Mouse (Mus musculus) midbrain, embryonic 15.5 days (tissue): ENCODE measurements around the gene Epb41l1. TPM values are rescaled to one million over a fixed set of nuclear protein-coding genes. Genes with fewer than 3 reads are reported as not detected.
A peak's percentile ranks its signal among the peaks of the same experiment; 100 is the strongest.
"Not testable (repeated sequence)": the region's sequence is repeated elsewhere in the genome, so short reads cannot be mapped to it uniquely, and the experiment has no call there.

Experiments
- ATAC-seq: fragments of 200-750 bp; cut with Nextera tagmentation; replicated peaks from 2 replicates; pipeline ENCODE4 v1.8.0; 2017; ENCODE audit warnings: moderate TSS enrichment
- H3K27ac ChIP-seq: fragments of 300-500 bp; sonication (generic); 2 replicates; pipeline ENCODE4 v1.5.1; 2015; ENCODE audit warnings: mild to moderate bottlenecking, inconsistent platforms
- H3K27me3 ChIP-seq: fragments of 300-500 bp; sonication (generic); replicated peaks from 2 replicates; pipeline ENCODE4 v1.6.1; 2015; ENCODE audit warnings: inconsistent platforms
- H3K36me3 ChIP-seq: fragments of 300-500 bp; sonication (generic); replicated peaks from 2 replicates; pipeline ENCODE4 v1.6.1; 2015; ENCODE audit warnings: inconsistent platforms
- H3K4me1 ChIP-seq: fragments of 300-500 bp; sonication (generic); 2 replicates; pipeline ENCODE4 v1.6.1; 2015; ENCODE audit warnings: inconsistent platforms
- H3K4me2 ChIP-seq: fragments of 300-500 bp; sonication (generic); 2 replicates; pipeline ENCODE4 v1.6.1; 2015; ENCODE audit warnings: inconsistent platforms, mild to moderate bottlenecking, moderate library complexity
- H3K4me3 ChIP-seq: fragments of 300-500 bp; sonication (generic); 2 replicates; pipeline ENCODE4 v1.5.1; 2015; ENCODE audit warnings: mild to moderate bottlenecking, inconsistent platforms
- H3K9ac ChIP-seq: fragments of 300-500 bp; sonication (generic); 2 replicates; pipeline ENCODE4 v1.6.1; 2015; ENCODE audit warnings: mild to moderate bottlenecking, inconsistent platforms
- H3K9me3 ChIP-seq: fragments of 300-500 bp; sonication (generic); 2 replicates; pipeline ENCODE4 v1.6.1; 2016; ENCODE audit warnings: inconsistent platforms
- WGBS: fragments of 180-500 bp; shearing (Covaris S2); methylation state at CpG from one replicate; pipeline ENCODE4 v1.1.7; 2015; ENCODE audit warnings: mixed read lengths; 5-methylcytosine and 5-hydroxymethylcytosine counted together
- polyA plus RNA-seq: library from polyadenylated mRNA; unstranded; fragments of >200 nt; fragmentation: Nextera tagmentation; extraction: Ambion mirVana; gene quantifications from 2 replicates; pipeline ENCODE4 v1.2.1, GENCODE M21; 2015

The Epb41l1 gene
- polyA plus RNA-seq, 1 experiment from 2014 or later: 19.6 TPM

DNA sequence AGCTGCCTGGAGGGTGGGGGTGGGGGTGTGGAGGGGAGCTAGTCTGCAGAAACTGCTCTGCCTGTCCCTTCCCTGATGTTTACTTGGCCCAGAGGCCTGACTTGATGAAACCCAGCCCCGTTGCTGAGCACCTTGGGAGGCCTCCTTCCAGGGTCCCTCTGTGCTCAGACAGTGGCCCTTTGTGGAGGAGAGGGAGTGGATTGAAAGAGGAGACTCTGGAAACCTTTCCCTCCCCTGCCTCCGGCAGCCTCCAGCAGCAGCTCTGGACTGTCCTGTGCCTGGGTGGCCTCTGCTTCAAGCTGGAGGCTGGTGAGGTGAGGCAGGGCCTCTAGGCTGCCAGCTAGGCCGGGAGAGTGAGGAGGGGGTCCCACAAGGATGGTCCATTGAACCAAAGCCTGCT lies 13.7 kb upstream of the Epb41l1 start:
- H3K4me3 ChIP-seq: no peak overlapping the region
- H3K4me1 ChIP-seq: peaks cover 15% of the 10 kb centered on the region
- no peaks in the 10 kb centered on the region for H3K36me3 ChIP-seq
- no peak overlapping the region for H3K27ac ChIP-seq
- ATAC-seq: no peak
- WGBS: 14% methylated on average over 3 of the region's 3 CpGs
- H3K27me3 ChIP-seq: no peaks in the 10 kb centered on the region
- H3K4me2 ChIP-seq: no peak overlapping the region
- H3K9me3 ChIP-seq: no peaks in the 10 kb centered on the region
- H3K9ac ChIP-seq: no peak overlapping the region

DNA sequence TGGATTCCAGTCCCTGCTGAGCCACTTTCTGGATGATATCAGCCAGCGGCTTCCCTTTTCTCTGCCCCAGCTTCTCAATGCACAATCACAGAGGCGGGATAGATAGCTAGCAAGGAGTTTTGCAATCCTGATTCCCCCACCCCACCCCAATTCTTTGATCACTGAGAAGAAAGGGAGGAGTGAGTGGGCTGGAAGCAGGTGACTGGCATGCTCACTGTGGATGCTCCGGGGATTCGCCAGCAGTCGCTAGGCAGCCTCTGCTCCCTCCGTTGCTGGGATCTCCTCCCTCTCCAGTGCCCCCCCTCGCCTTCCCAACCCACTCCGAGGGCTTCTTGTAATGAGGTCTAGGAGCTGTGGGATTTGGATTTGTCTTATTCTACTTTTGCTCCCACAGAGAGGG lies 12.5 kb upstream of the Epb41l1 start:
- Histone ChIP-seq H3K4me3 (no peak overlapping the region), H3K9me3 (no peaks in the 10 kb centered on the region), H3K27me3 (no peaks in the 10 kb centered on the region), H3K36me3 (no peaks in the 10 kb centered on the region), H3K4me2 (peak overlapping the region; percentile 18), H3K4me1 (peaks cover 15% of the 10 kb centered on the region), H3K27ac (peak overlapping the region; percentile 45; the same call in 1 of the 2 replicates), H3K9ac (no peak overlapping the region)
- peak; percentile 67 for ATAC-seq
- 11% methylated on average over 8 of the region's 8 CpGs for WGBS

DNA sequence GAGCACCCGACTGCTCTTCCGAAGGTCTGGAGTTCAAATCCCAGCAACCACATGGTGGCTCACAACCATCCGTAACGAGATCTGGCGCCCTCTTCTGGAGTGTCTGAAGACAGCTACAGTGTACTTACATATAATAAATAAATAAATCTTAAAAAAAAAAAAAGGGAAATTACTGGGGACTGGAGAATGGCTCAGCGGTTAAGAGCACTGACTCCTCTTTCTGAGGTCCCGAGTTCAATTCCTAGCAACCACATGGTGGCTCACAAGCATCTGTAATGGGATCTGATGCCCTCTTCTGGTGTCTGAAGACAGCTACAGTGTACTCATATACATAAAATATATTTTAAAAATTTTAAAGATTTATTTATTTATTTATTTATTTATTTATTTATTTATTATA lies 9.4 kb upstream of the Epb41l1 start:
- 84% methylated on average over 6 of the region's 7 CpGs for WGBS
- not testable (repeated sequence) for ATAC-seq, H3K9me3 ChIP-seq, H3K9ac ChIP-seq, H3K4me3 ChIP-seq, H3K27me3 ChIP-seq, H3K36me3 ChIP-seq, H3K27ac ChIP-seq, H3K4me2 ChIP-seq
- H3K4me1 ChIP-seq: peaks cover 15% of the 10 kb centered on the region

DNA sequence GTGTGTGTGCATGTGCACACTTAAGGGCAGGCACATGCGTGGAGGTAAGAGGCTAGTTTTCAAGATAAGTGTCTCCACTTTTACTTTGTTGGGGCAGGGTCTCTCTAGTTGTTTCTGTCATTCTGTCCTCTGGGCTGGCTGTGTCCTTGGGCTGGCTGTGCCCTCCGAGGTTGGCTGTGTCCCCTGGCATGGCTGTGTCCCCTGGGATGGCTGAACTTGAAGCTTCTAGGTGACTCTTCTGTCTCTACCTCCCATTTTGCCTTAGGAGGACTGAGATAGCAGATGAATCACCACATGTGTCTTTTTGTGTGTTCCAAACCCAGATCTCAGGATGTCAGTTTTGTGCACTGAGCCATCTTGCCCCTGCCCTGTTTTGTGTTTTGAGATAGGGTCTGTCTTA lies 5.7 kb upstream of the Epb41l1 start:
- no peak overlapping the region for H3K4me3 ChIP-seq
- no peak overlapping the region for H3K9ac ChIP-seq
- no peaks in the 10 kb centered on the region for H3K9me3 ChIP-seq
- H3K27me3 ChIP-seq: no peaks in the 10 kb centered on the region
- peaks cover 9% of the 10 kb centered on the region for H3K4me1 ChIP-seq
- no peak for ATAC-seq
- WGBS: 83% methylated on average over 2 of the region's 2 CpGs
- no peak overlapping the region for H3K4me2 ChIP-seq
- H3K36me3 ChIP-seq: no peaks in the 10 kb centered on the region
- H3K27ac ChIP-seq: no peak overlapping the region

DNA sequence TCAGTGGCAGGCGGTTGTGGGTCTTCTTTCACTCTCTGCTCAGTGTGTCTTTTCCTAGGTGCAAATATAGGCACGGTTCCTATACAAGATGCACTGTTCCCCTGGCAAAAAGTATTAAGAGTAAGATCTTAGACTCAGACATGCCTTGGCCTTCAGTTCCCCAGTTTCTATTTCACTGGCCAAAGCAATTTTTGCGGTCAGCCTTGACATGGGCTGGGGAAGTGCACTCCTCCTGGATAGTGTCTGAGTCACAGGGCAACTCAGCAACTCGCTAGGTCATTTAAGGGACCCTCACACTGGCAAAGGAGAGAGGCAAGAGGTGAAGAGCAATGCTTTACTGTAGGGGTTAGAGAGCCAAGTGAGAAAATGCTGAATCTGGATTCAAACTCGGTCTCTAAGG lies 5.0 kb upstream of the Epb41l1 start:
- WGBS: 74% methylated on average over 5 of the region's 5 CpGs
- Histone ChIP-seq H3K9me3 (no peaks in the 10 kb centered on the region), H3K4me3 (no peak overlapping the region), H3K4me1 (peaks cover 16% of the 10 kb centered on the region), H3K36me3 (no peaks in the 10 kb centered on the region), H3K9ac (no peak overlapping the region), H3K27me3 (no peaks in the 10 kb centered on the region), H3K4me2 (no peak overlapping the region), H3K27ac (no peak overlapping the region)
- ATAC-seq: no peak

DNA sequence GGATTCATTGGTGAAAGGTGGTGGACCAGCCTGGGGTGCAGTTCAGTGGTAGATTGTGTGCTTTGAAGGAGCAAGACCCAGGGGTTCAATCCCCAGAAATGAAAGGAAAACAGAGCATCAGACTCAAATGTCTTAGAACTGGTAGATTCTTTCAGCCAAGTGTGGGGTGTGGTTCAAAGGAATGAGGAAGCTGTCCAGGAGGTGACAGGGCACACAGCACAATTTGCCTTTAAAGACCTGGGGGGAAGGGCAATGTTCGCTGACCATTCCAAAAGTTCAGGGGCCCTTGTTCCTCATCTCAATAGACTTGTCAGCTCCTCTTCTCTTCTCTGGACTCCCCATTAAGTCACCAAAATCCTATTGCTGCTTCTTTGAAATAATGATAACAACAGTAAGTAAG lies 3.5 kb upstream of the Epb41l1 start:
- Histone ChIP-seq H3K9ac (no peak overlapping the region), H3K4me2 (no peak overlapping the region), H3K27ac (no peak overlapping the region), H3K36me3 (no peaks in the 10 kb centered on the region), H3K4me3 (no peak overlapping the region), H3K4me1 (peaks cover 16% of the 10 kb centered on the region), H3K9me3 (no peaks in the 10 kb centered on the region), H3K27me3 (no peaks in the 10 kb centered on the region)
- 63% methylated on average over 1 of the region's 1 CpGs for WGBS
- ATAC-seq: no peak

DNA sequence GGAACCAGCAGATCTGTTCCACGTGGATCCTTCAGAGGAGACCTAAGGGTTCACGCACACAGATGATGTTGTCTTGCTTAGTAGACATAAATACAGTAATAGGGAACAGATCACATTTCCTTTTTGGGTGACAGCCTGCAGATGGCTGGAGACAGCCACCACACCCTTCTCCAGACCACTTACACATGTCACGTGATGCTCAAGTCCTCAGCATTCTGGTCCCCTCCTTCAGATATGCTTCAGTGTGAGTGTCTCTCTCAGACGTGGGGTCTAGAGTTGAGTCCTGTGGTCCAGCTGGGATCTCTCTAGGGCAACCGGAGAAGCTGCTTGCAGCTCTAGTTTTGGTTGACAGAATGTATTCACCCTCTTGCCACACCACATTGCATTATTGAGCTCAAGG lies 2.2 kb upstream of the Epb41l1 start:
- Histone ChIP-seq H3K9ac (no peak overlapping the region), H3K4me1 (peaks cover 27% of the 10 kb centered on the region), H3K9me3 (no peaks in the 10 kb centered on the region), H3K4me3 (no peak overlapping the region), H3K27ac (no peak overlapping the region), H3K27me3 (no peaks in the 10 kb centered on the region), H3K4me2 (no peak overlapping the region), H3K36me3 (no peaks in the 10 kb centered on the region)
- whole genome bisulfite sequencing: 85% methylated on average over 5 of the region's 5 CpGs
- no peak for ATAC-seq

DNA sequence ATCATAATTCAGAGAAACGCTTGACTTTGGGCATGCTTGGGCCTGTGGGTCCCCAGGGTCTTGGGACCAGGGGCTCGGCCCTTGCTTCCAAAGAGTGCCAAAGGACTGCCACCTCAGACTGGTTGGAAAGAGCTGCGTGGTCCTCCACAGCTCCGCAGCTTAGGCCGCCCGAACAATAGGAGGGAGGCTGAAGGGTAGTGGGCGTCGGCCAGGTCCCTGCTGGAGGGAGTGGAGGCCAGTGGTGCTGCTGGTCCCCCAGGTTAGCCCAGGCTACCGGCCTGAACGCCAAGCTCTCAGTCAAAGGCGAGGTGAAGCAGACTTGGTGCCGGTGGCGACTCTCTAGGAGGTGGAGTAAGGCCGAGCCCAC lies 399 bp upstream of the Epb41l1 start:
- Histone ChIP-seq H3K4me2 (peak overlapping the region; percentile 78), H3K9ac (peak overlapping the region; percentile 83), H3K9me3 (no peaks in the 10 kb centered on the region), H3K36me3 (no peaks in the 10 kb centered on the region), H3K4me1 (peaks cover 44% of the 10 kb centered on the region), H3K4me3 (peak overlapping the region; percentile 75), H3K27ac (peak overlapping the region; percentile 96), H3K27me3 (no peaks in the 10 kb centered on the region)
- peak; percentile 40 for ATAC-seq
- 6% methylated on average over 14 of the region's 14 CpGs for WGBS

DNA sequence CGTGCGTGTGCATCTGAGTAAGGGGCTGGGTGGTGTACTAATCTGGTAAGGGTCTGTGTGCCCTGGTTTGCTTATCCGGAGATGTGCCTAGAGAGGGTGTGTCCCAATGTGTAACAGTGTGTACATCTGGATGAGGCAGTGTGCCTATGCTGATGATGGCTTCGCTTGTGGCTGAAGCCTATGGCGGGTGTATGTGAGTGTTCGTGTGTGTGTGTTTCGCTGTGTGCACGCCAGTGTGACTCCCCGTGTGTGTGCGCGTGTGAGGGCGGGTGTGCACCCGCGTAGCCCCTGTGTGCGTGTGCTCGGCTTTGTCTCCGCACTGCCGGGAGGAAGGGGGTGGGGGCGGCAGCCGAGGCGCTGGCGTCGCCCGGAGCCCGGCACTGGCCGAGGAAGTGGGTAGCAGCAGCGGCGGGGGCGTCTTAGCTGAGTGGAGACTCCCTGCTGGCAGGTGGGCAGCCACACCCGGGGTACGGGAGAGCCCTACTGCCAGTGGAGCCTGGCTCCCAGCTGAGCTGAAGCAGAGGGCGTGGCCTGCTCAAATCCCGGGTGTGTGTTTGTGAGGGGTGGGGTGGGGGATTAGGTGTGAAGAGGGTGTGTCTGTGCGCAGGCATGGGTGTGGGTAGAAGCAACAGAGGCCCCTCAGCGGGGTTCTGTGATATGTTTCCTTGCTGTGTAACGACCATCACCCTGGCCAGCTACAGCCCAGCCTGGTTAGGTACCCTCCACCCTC lies 837 bp downstream of the Epb41l1 start:
- peak overlapping the region; percentile 75 for H3K4me3 ChIP-seq
- WGBS: under 1% methylated on average over 36 of the region's 36 CpGs
- ATAC-seq: peak; percentile 84
- no peaks in the 10 kb centered on the region for H3K36me3 ChIP-seq
- no peaks in the 10 kb centered on the region for H3K27me3 ChIP-seq
- peak overlapping the region; percentile 78 for H3K4me2 ChIP-seq
- peak overlapping the region; percentile 83 for H3K9ac ChIP-seq
- peaks cover 54% of the 10 kb centered on the region for H3K4me1 ChIP-seq
- no peaks in the 10 kb centered on the region for H3K9me3 ChIP-seq
- peak overlapping the region; percentile 96 for H3K27ac ChIP-seq

DNA sequence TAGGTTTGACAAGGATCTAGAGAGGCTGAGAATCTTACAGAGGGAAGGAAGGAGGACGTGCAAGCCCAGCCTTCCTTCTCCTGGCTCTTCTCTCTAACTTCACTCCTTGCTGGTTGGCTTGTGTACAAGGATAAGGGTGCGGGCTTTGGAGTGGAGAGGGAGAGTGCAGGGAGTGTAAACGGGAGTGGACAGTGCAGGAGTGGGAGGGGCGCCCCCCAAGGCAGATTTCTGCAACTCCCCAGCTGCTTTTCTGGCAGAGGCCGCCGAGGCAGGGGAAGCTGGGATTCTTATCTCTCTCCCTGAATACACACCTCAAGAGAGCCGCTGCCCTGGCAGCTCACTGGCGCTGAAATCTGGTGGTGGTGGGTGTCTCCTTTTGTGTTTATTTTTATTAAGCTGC lies 1.9 kb downstream of the Epb41l1 start:
- H3K9ac ChIP-seq: peak overlapping the region; percentile 83
- peak overlapping the region; percentile 75 for H3K4me3 ChIP-seq
- no peaks in the 10 kb centered on the region for H3K9me3 ChIP-seq
- H3K27ac ChIP-seq: peak overlapping the region; percentile 96
- H3K4me2 ChIP-seq: peak overlapping the region; percentile 78
- ATAC-seq: no peak
- H3K27me3 ChIP-seq: no peaks in the 10 kb centered on the region
- WGBS: 9% methylated on average over 8 of the region's 8 CpGs
- H3K36me3 ChIP-seq: no peaks in the 10 kb centered on the region
- peaks cover 54% of the 10 kb centered on the region for H3K4me1 ChIP-seq

DNA sequence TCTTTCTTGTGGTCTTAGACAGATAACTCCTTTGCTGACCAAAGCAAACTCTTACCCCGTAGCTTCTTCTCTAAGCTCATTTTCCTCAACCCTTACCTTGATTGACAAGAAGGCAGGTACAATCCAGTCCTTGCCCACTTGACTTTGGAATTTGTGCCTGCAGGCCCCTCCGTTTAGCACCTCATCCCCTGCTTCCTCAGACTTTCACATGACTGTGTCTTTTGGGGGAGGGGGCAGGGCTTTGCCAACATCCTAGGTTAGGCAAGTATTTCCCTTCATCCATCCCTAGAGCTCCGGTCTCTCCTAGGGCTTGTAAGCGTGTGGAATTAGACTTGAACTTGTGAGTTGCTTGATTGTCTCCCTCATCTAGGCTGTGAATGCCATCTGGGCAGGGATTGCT lies 3.0 kb downstream of the Epb41l1 start:
- no peak overlapping the region for H3K27ac ChIP-seq
- H3K4me2 ChIP-seq: peak overlapping the region; percentile 78
- H3K4me3 ChIP-seq: no peak overlapping the region; the same call in 1 of the 2 replicates
- no peak overlapping the region; the same call in 1 of the 2 replicates for H3K9ac ChIP-seq
- no peaks in the 10 kb centered on the region for H3K27me3 ChIP-seq
- H3K4me1 ChIP-seq: peaks cover 54% of the 10 kb centered on the region
- no peak for ATAC-seq
- WGBS: 86% methylated on average over 4 of the region's 4 CpGs
- H3K36me3 ChIP-seq: no peaks in the 10 kb centered on the region
- H3K9me3 ChIP-seq: no peaks in the 10 kb centered on the region

DNA sequence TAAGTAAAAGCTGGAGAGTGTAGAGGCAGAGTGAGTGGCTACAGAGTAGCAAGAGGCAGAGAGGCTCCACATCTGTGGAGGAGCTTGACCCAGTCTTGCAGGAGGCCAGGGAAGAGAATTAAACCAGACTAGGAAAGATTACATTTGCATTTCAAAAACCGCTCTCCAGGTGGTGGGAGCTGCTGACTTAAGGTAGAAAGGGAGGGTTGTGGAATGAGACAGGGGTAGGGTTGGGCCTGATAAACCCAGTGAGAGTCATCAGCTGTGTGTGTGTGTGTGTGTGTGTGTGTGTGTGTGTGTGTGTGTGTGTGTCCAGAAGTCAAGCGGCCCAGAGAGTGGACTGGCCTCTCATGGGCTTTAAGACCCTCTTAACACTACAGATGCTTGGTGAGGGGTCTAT lies 4.9 kb downstream of the Epb41l1 start:
- ATAC-seq: no peak
- no peaks in the 10 kb centered on the region for H3K36me3 ChIP-seq
- peak overlapping the region; percentile 39 for H3K27ac ChIP-seq
- no peak overlapping the region for H3K4me3 ChIP-seq
- no peak overlapping the region for H3K9ac ChIP-seq
- H3K27me3 ChIP-seq: no peaks in the 10 kb centered on the region
- peaks cover 38% of the 10 kb centered on the region for H3K4me1 ChIP-seq
- 7% methylated on average over 2 of the region's 2 CpGs for WGBS
- H3K9me3 ChIP-seq: no peaks in the 10 kb centered on the region
- peak overlapping the region; percentile 27; the same call in 1 of the 2 replicates for H3K4me2 ChIP-seq

DNA sequence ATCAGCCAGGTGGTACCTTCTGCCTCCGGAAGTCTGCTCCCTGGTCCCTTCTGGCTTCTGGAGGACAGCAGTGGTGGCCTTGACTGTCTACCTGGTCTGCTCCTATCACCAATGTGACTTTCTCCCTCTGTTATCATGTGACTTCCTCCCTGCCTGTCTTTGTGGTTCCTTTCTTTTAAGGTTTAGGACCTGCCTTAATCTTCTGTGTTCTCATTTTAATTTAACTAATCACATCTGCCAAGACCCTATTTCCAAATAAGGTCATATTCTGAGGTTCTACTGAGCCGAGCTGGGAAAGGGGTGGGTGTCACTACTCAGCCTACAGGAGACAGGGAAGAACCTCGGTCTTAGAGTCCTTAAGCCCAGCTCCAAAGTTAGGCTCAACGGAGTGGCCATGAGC lies 5.4 kb downstream of the Epb41l1 start:
- H3K4me3 ChIP-seq: no peak overlapping the region
- no peak for ATAC-seq
- H3K27me3 ChIP-seq: no peaks in the 10 kb centered on the region
- H3K9me3 ChIP-seq: no peaks in the 10 kb centered on the region
- peaks cover 38% of the 10 kb centered on the region for H3K4me1 ChIP-seq
- H3K4me2 ChIP-seq: no peak overlapping the region
- H3K9ac ChIP-seq: no peak overlapping the region
- H3K27ac ChIP-seq: no peak overlapping the region
- H3K36me3 ChIP-seq: no peaks in the 10 kb centered on the region
- 70% methylated on average over 4 of the region's 4 CpGs for WGBS
